Mouse (Mus musculus): ENCODE data around the gene Gpsm1. TPM values are rescaled to one million over a fixed set of nuclear protein-coding genes. Genes with fewer than 3 reads are reported as not detected.

Gene Gpsm1
- polyA plus RNA-seq, 1 experiment = 39.8 TPM

- Histone ChIP-seq H3K4me1 (peaks cover 70% of the 10 kb centered on the region), H3K27me3 (replicated peaks) (no peaks in the 10 kb centered on the region), H3K4me3 (replicated peaks) (peak overlapping the region; percentile 71), H3K9me3 (no peaks in the 10 kb centered on the region), H3K36me3 (replicated peaks; ENCODE audit: low read length) (peaks cover 28% of the 10 kb centered on the region)
- TF ChIP-seq GATA1 (IDR thresholded peaks at IDR 0.05; ENCODE audit: borderline replicate concordance, low read length) (no peak), FLI1 (IDR thresholded peaks at IDR 0.05; ENCODE audit: low read length) (no peak)
Observed at GRCm38 (mm10) chr2:26330702-26331101, 15.4 kb downstream of the Gpsm1 start.

DNA sequence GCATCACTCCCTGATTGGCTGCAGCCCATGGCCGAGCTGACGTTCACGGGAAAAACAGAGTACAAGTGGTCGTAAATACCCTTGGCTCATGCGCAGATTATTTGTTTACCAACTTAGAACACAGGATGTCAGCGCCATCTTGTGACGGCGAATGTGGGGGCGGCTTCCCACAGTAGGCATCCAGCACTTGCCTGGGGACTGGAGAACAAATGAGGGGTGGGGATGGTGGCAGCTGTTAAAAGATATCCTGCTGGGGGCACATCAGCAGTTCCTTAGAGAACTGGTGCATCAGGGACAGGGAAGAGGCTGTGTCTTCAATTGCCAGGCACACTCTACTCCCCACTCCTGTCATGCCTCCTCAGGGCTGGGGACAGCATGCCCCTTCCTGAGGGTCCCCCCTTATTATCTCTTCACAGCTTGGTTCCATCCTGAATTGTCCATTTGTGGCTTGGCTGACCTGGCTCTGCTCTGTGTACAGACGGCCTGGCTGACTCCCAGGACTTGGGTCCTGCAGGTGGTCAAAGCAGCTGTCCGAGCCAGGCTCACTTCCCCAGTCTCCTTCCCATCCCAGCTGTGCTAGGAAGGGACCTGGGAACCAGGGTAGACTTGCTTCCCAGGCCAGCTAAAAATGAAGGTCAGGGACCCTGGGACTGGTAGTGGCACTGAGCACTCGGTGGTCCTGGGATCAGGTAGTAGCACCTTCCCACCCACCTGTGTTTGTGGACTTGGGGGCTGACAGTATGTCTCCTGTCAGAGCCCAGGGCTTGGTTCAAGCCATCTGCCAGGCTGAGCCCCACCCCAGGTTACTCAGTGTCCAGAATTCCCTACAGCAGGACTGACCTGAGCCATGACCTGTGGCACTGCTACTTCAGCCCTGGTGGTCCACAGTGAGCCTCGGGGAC, 23.2 kb downstream of the Gpsm1 start:
- H3K4me1 ChIP-seq = peaks cover 54% of the 10 kb centered on the region

GRCm38 (mm10) chr2:26339204-26339551, 23.9 kb downstream of the Gpsm1 start:
- TF ChIP-seq GATA1 (IDR thresholded peaks at IDR 0.05; ENCODE audit: borderline replicate concordance, low read length) = no peak
- no peak for TF ChIP-seq FLI1 (IDR thresholded peaks at IDR 0.05; ENCODE audit: low read length)
- Histone ChIP-seq H3K9me3 (no peaks in the 10 kb centered on the region), H3K27me3 (replicated peaks) (no peaks in the 10 kb centered on the region)

More for the DNA sequence above, 23.2 kb downstream of the Gpsm1 start:
- Histone ChIP-seq H3K27me3 (replicated peaks) (no peaks in the 10 kb centered on the region), H3K4me3 (replicated peaks) (peak overlapping the region; percentile 35), H3K9me3 (no peaks in the 10 kb centered on the region), H3K36me3 (replicated peaks; ENCODE audit: low read length) (peaks cover 46% of the 10 kb centered on the region)
- TF ChIP-seq GATA1 (IDR thresholded peaks at IDR 0.05; ENCODE audit: borderline replicate concordance, low read length) (no peak), FLI1 (IDR thresholded peaks at IDR 0.05; ENCODE audit: low read length) (no peak)

DNA sequence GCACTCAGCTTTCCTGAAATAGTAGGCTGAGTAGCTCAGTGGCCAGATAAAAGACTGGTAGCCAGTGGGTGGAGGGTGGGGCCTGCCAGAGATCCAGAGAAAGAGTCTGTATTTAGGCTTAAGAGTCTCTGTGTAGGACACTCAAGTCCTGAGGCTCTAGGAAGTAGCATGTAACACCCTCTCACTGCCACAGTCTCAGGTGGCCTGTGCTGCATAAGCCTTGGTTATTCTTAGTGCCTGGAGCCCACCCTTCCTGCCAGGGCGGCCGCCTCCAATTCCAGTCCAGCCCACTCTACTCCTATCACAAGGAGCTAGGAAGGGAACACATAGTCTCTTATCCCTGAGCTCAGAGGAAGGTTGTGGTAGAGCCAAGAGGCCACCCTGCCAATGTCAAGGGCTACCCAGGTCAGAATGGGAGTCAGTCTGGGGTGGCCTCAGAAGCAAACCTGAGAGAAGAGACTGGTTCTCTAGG, 26.2 kb downstream of the Gpsm1 start:
- TF ChIP-seq FLI1 (IDR thresholded peaks at IDR 0.05; ENCODE audit: low read length) = no peak
- TF ChIP-seq GATA1 (IDR thresholded peaks at IDR 0.05; ENCODE audit: borderline replicate concordance, low read length) = no peak
- Histone ChIP-seq H3K4me3 (replicated peaks) (peak overlapping the region; percentile 90), H3K9me3 (no peaks in the 10 kb centered on the region), H3K36me3 (replicated peaks; ENCODE audit: low read length) (peaks cover 76% of the 10 kb centered on the region), H3K27me3 (replicated peaks) (no peaks in the 10 kb centered on the region), H3K4me1 (peaks cover 80% of the 10 kb centered on the region)

More at GRCm38 (mm10) chr2:26339204-26339551, 23.9 kb downstream of the Gpsm1 start:
- H3K36me3 ChIP-seq (replicated peaks; ENCODE audit: low read length) = peaks cover 52% of the 10 kb centered on the region
- H3K4me3 ChIP-seq (replicated peaks) = peak overlapping the region; percentile 4
- peaks cover 60% of the 10 kb centered on the region for H3K4me1 ChIP-seq

DNA sequence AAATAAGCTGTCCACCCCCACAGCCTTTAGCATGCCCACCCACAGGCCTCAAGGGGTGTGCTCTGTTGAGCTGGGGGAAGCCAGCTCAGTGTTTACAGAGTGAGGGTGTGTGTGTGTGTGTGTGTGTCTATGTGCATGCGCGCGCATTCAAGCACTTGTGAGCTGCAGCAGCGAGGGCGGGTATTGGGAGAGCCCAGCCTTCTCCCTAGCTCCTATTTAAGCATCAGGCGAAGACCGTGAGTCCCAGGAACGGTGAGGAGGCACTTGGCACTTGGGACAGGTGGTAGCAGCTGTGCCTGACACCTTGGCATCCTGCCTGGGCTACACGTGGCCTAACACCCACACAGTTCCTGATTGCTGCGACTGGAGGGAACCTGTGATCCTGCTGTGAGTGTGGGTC, 26.7 kb downstream of the Gpsm1 start:
- no peaks in the 10 kb centered on the region for H3K27me3 ChIP-seq (replicated peaks)
- TF ChIP-seq FLI1 (IDR thresholded peaks at IDR 0.05; ENCODE audit: low read length) = no peak
- no peak for TF ChIP-seq GATA1 (IDR thresholded peaks at IDR 0.05; ENCODE audit: borderline replicate concordance, low read length)
- H3K4me3 ChIP-seq (replicated peaks) = peak overlapping the region; percentile 90
- peaks cover 85% of the 10 kb centered on the region for H3K4me1 ChIP-seq
- H3K9me3 ChIP-seq = no peaks in the 10 kb centered on the region
- peaks cover 81% of the 10 kb centered on the region for H3K36me3 ChIP-seq (replicated peaks; ENCODE audit: low read length)

DNA sequence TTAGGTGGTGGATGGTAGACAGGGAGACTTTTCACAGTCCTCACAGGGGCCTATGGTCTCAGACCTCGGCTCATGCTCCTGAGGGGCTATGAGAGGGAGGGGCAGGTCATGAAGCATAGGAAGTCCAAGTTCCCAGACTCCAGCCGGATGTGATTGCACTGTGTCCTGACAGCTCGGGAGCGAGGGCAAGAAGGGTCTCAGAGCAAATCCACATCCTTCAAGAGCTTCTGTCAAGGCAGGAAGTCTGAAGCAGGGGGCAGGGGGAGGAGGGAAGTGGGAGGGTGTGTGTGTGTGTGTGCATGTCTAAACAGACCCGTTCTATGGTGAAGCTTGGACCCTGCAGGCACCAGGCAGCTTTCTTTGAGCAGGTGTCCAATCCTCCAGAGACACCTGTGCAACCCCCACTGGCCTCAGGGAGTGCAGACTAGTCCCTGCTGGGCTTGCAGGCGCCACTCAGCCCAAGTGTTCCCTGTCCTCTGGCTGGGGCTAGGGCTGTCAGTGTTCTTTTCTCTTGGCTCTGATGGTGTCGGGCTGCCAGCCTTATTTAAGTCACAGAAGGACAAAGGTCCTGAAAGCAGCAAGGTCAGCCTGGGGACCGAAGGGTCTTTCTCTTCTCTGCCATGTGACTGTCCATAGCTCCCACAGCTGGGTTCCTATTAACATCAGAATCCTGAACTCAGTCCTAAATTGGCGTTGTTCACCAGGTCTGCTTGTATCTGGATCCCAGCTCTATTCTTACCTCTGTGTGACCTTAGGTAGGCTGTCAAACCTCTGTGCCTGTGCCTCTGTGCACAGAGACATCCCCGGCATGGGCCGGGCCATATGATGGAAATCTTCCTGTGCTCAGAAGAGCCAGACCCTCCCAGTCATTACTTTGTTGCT, 27.5 kb downstream of the Gpsm1 start:
- peak overlapping the region; percentile 90 for H3K4me3 ChIP-seq (replicated peaks)
- peaks cover 89% of the 10 kb centered on the region for H3K36me3 ChIP-seq (replicated peaks; ENCODE audit: low read length)
- TF ChIP-seq GATA1 (IDR thresholded peaks at IDR 0.05; ENCODE audit: borderline replicate concordance, low read length) (no peak), FLI1 (IDR thresholded peaks at IDR 0.05; ENCODE audit: low read length) (no peak)
- peaks cover 93% of the 10 kb centered on the region for H3K4me1 ChIP-seq
- H3K27me3 ChIP-seq (replicated peaks) = no peaks in the 10 kb centered on the region
- no peaks in the 10 kb centered on the region for H3K9me3 ChIP-seq

DNA sequence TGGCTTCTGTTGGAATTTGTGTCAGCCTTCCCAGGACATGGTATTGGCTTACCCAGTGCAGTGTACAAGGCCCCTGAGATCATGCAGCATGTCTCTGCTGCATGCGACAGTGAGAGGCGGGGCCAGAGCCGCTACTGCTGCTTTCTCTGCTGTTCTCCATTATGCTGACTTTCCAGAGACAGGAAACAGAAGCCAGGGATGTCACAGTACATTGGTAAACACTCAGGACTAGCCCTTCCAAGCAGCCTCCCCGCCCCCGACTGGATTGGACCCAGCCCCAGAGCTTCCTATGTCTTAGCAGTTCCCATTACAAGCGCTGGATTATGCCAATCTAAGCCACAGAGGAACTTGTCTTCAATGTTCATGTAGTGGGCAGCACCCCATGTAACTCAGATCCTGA, 32.9 kb downstream of the Gpsm1 start:
- peaks cover 6% of the 10 kb centered on the region for H3K27me3 ChIP-seq (replicated peaks)
- H3K4me1 ChIP-seq = peaks cover 91% of the 10 kb centered on the region
- H3K4me3 ChIP-seq (replicated peaks) = peak overlapping the region; percentile 64
- H3K9me3 ChIP-seq = no peaks in the 10 kb centered on the region
- no peak for TF ChIP-seq GATA1 (IDR thresholded peaks at IDR 0.05; ENCODE audit: borderline replicate concordance, low read length)
- TF ChIP-seq FLI1 (IDR thresholded peaks at IDR 0.05; ENCODE audit: low read length) = no peak
- peaks cover 75% of the 10 kb centered on the region for H3K36me3 ChIP-seq (replicated peaks; ENCODE audit: low read length)

DNA sequence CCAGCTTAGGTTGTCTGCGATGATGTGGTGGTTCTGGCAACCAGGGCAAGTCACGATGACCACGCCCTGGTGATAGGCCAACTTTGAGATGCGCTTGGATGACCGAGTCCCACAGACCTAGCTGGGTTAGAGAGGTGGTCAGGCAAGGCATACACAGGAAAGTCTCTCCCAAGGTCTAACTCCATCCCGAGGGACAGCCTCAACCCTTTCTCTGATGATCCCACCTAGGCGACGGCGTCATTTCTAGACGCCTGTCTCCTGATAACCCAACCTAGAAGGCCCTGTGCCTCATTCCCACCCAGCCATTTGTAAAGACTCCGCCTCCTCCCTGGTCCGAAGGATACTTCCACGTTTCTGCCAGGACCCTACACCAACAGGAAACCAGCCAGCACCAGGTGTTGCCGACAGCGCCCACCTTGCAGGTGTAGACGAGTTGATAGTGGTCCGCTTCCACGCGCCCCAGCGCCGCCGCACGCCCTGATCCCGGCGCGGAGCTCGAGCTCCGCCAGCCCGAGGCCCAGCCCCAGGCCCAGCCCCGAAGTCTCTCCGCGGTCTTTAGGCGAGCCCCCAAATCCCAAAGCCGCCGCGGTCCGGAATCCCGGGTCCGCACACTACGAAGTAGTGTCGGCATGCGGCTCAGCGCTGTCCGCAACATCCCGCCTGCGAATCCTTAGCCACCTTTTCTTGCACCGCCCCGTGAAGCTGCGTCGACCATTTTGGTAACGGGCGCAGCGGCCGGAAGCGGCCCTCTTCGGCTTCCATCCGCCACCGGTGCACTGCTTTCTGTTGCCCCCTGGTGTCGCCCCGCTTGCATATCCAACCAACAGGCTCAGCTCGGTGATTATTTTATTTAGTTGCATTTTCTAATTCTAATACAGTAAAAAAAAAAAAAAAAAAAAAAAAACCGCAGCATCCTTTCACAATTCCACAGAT, 36.3 kb downstream of the Gpsm1 start, which contains the start of gene Dnlz:
Dnlz (minus strand) TSS at position 753 of the 933 bp plus-strand sequence.
- H3K4me1 ChIP-seq = peaks cover 83% of the 10 kb centered on the region
- H3K36me3 ChIP-seq (replicated peaks; ENCODE audit: low read length) = peaks cover 70% of the 10 kb centered on the region
- H3K4me3 ChIP-seq (replicated peaks) = peak within 1 kb of the TSS; percentile 98
- peaks cover 13% of the 10 kb centered on the region for H3K27me3 ChIP-seq (replicated peaks)
- no peaks in the 10 kb centered on the region for H3K9me3 ChIP-seq
- TF ChIP-seq FLI1 (IDR thresholded peaks at IDR 0.05; ENCODE audit: low read length) = no peak
- TF ChIP-seq GATA1 (IDR thresholded peaks at IDR 0.05; ENCODE audit: borderline replicate concordance, low read length) = no peak
